Mouse (Mus musculus) telencephalon, adult 2 months (tissue): Measurements from ENCODE around the gene Paxbp1.
"Not testable (repeated sequence)": the region's sequence is repeated elsewhere in the genome, so short reads cannot be mapped to it uniquely, and the experiment has no call there.

Experiments used
- DNase-seq: peaks from one replicate; pipeline ENCODE4 v3.0.0-alpha.2; 2011; ENCODE audit warnings: low read depth, low spot score

Gene Paxbp1

DNA sequence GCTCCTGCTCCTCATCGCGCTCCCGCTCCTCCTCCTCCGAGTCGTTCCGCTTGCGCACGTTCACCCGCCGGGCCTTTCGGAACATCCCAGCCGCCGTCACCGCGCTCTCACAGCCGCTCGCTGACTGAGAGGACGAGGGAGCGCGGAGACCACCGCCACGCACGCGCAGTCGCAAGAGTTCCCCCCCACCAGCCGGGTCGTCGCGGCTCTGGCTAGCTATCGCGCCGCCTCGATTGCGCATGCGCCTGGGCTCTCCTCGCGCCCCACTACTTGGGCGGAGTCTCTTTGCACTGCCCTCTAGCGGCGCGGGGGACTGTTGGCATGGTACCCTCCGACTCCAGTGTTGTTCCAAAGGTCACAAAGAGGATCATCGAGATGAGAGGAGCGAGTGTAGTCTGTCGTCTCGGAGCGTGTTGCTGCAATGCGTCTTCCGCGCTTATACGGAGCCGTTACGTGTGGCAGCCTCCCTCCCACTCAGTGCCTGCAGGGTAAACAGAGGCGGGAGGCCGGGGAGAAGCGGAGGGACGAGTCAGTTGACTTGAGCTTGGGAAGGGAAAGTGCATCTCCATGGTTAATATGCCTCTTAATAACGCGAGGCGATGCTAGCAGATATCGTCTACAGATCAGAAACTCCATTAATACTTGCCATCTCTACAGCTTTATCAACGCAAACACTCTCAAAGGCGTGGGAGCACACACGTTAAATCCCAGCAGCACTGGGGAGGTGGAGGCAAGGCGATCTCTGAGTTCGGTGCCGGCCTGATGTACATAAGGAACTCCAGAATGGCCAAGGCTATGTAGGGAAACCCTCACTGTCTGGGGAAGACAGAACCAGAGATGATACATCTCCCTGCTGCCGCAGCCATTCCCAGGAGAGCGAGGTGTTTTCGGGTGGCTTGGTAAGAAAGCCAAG lies at the start of gene Paxbp1:
Paxbp1 (minus strand) TSS at position 274 of the 913 bp plus-strand sequence.
- peak; percentile 98 for DNase-seq

GRCm38 (mm10) chr16:91086642-91087306 lies 42.4 kb upstream of the Paxbp1 start:
- no peak for DNase-seq

- DNase-seq, result no peak
These were observed 41.0 kb upstream of the Paxbp1 start for GRCm38 (mm10) chr16:91085239-91085825.

- DNase-seq, result no peak
These were observed 40.2 kb upstream of the Paxbp1 start for GRCm38 (mm10) chr16:91084307-91085238.

DNA sequence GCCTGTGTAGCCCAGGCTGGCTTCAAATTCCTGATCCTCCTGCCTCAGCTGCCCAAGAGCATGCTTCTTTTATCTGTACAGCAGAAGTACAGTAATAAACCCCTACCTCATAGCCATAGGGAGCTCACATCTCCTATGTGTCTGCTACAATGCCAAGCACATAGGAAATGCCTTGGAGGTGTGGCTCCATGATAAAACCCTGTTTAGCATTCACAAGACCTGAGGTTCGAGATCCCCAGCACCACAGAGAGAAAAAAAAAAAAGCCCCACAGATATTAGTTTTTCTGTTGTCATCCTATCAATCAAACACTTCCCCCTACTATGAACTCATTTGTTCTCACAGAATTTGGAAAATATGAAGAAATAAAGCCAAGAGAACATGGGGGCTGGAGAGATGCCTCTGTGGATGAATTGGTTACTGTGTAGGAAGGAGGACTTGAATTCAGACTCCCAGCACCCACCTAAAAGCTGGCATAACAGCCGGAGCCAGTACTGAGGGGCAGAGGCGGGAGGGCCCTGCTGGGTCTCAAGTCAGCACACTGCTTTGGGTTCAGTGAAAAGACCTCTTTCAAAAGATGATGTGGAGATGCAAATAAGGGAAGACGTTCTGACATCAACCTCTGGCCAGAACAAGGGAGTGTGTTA lies 38.8 kb upstream of the Paxbp1 start:
- no peak for DNase-seq

GRCm38 (mm10) chr16:91081508-91081907 lies 37.2 kb upstream of the Paxbp1 start:
- DNase-seq, result peak; percentile 69

DNA sequence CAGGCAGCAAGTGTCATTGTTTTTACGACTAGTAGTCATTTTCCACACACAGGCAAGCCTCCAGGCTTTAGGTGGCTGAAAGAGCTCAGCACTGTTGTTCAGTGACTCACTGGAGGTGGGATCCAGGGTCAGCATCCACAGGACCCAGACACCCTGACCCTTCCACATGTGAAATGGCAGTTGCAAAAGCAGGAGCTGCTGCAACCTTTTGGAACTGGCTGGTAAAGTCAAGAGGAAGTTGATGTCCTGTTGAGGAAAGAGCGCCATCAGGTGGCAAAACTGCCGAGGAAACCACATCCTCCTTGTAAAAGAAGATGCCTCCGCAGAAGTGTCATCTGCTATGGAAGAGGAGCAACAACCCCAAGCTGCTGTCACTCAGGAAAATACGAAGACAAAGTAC lies 31.8 kb upstream of the Paxbp1 start:
- no peak for DNase-seq

DNA sequence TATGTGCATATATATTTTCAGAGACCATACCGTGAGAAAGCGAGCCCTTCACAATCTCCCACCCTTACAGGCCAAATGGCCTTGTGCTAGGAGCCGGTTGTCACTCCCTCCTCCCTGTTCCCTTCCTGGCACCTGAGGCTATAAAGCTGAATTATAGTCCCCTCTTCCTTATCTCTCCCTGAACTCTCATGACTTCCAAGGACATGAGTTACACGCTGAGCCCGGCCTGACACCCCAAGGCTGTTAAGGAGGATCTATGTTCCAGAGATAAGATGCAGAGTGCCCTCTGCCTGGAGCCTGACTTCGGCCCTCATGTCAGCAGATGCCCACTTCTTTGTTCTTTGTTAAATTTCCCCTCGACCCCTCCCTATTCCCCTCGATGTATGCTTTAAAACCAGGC lies 31.1 kb upstream of the Paxbp1 start:
- DNase-seq, result not testable (repeated sequence)

DNA sequence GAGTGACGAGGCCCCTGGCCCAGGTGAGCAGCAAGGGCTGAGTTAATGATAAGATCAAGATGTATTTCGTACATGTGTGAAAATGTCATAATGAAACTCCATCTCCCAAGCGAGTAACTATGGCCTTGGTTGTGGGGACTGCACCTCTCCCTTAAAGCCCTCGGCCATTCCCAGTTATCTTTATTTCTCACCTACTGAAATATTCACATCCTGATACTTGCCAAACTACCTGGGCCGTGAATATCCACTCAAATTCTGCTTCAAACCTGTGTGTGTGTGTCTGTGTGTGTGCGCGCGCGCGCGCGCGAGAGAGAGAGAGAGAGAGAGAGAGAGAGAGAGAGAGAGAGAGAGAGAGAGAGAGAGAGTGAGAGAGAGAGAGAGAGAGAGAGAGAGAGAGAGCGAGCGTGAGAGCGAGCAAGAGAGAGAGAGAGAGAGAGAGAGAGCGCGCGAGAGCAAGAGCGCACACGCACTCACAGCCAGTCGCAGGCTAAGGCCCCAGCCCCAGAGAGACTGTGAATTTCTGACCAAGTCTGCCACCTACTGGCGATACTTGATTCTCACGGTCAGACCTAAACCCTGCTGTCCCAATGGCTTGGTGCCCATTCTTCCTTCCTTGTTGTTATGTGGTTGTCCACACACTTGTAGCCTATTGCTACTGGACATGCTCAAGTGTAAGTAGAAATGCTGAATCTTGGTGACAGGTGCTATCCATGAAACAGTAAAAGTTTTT lies 29.0 kb upstream of the Paxbp1 start:
- peak; percentile 91 for DNase-seq

DNA sequence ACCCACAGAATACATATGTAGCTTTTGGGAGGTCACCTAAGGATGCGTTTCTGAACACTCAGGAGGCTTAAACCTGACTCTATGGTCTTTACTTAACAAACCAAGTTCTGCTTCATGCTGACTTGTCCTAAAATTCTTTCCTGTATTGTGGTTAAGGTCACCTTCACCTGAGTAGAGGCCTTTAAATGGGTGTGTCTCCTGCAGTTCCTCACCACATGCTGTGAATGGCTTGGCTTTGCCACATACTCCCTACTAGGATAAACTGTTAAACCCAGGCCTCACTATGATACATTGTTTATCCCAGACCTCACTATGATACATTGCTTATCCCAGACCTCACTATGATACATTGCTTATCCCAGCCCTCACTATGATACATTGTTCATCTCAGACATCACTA lies 27.9 kb upstream of the Paxbp1 start:
- DNase-seq, result no peak

GRCm38 (mm10) chr16:91068969-91069368 lies 24.6 kb upstream of the Paxbp1 start:
- no peak for DNase-seq

- DNase-seq, result no peak
These were observed 22.8 kb upstream of the Paxbp1 start for GRCm38 (mm10) chr16:91067122-91067521.

- no peak for DNase-seq
These were observed 20.4 kb upstream of the Paxbp1 start for GRCm38 (mm10) chr16:91064583-91065365.

DNA sequence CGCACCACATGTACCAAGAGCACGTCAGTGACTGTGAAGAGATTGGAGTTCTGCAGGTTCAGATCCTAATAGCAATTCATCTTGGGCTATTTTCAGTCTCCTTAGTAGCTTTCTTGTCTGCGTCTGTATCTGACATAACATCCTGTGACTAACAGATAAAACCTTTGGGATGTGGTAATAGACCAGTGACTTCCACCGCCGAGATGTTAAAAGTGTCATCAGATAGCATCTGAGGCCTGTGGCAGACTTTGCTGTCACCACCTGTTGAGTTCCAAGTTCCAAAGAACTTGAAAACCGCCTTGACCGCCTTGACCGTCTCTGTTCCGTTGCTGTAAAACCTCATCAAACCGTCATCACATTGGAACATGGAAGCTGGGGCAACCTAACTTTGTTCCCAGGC lies 19.4 kb upstream of the Paxbp1 start:
- no peak for DNase-seq

- no peak for DNase-seq
These were observed 17.4 kb upstream of the Paxbp1 start for GRCm38 (mm10) chr16:91061531-91062318.

DNA sequence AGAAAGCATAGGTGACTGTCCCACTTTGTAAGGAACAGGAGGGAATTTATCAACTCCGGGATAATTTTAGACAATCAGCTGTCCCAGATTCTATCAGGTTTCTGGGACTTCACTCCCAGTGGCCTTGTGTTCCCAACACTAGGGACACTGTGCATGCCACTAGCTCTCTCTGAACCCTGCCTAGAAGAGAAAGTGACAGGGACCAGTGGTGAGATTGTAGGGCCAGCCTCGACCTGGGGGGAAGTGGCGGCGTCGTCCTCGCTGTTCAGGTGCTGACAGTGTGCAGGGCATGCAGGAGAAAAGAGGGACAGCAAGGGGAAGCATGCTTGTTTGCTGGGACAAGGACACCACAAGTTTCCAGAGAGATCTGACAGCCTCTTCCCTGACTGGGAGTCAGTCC lies 13.4 kb upstream of the Paxbp1 start:
- DNase-seq, result no peak

- no peak for DNase-seq
These were observed 12.9 kb upstream of the Paxbp1 start for GRCm38 (mm10) chr16:91057261-91057660.

- peak; percentile 89 for DNase-seq
These were observed 11.9 kb upstream of the Paxbp1 start for GRCm38 (mm10) chr16:91056043-91056821.
